Mouse (Mus musculus) layer of hippocampus, postnatal 36 days (tissue): ENCODE measurements around the gene Klrb1a. TPM values are rescaled to one million over a fixed set of nuclear protein-coding genes. Genes with fewer than 3 reads are reported as not detected.
A peak's percentile ranks its signal among the peaks of the same experiment; 100 is the strongest.

Experiments
- DNase-seq, 2 experiments: peaks; one replicate each; pipeline ENCODE4 v3.0.0; 2022
- total RNA-seq, 2 experiments: library from RNA; stranded (reverse); gene quantifications; 2 replicates each; pipeline ENCODE4 v1.2.3; 2021

Gene Klrb1a
- total RNA-seq, 2 experiments from 2014 or later: not detected

DNA sequence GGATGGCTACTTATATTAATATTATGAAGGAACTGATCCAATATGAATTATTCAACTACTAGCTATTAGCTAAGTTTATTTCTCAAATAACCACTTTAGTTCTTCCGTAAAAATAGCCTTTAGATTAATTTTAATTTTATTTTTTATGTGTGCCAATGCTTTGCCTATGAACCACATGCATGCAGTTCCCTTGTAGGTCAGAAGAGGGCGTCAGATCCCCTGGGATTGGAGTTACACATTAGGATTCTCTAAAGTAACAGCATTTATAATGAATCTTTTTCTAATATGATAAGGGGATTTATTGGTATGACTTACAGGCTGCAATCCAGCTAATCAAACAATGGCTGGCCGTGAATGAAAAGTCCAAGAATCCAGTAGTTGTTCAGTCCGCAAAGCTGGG is 23.8 kb downstream of the Klrb1a start:
- no peak for DNase-seq

DNA sequence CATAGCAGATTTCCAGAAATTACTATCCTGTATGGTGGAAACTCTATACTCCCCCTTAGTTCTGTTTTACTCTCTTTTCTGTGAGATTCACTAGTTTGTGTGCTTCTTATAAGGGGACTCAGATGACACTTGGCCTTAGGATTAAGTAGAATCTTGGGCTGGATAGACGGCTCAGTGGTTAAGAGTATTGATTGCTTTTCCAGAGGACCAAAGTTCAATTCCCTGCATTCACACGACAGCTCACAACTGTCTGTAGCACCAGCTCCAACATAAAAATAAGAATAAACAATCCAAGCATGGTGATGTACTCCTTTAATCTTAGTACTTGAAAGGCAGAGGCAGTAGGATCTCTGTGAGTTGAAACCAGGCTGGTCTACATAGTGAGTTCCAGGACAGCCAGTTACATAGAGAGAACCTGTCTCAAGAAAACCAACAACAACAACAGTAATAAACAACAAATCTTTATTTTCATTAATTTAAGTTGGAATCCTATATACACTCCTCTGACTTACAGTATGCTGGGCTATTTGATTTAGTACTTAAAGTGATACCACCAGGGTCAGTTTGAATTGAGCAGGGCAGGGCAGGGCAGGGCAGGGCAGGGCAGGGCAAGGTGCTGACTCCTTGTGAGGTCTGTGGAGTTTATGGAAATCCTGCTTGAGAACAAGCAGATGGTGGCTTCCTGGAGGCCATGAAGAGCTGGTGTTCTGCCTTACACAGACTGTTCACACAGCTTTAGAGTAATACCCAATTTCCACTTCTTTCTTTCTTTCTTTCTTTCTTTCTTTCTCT is 24.9 kb downstream of the Klrb1a start:
- no peak for DNase-seq

GRCm38 (mm10) chr6:128597121-128597522 is 26.2 kb downstream of the Klrb1a start:
- DNase-seq: peak; percentile 47 to 48

- no peak for DNase-seq
These were observed 28.7 kb downstream of the Klrb1a start for GRCm38 (mm10) chr6:128594651-128595050.

DNA sequence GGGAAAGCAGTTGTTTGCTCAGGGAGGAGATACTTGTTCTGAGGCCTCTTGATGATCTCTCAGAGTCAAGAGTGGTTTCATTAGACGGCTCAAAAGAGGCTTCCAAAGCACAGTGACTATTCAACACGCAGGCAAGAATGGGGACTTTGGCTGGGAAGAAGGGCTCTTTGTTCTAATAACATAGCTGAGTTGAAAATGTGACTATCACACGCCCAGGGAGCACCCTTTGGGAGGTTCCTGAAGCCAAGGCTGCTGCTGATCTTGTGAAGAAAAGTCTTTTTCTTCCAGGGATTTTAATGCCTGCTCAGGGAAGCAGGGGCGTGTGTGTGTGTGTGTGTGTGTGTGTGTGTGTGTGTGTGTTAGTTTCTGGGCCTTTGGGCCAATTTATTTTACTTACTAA is 33.9 kb downstream of the Klrb1a start:
- DNase-seq: no peak

DNA sequence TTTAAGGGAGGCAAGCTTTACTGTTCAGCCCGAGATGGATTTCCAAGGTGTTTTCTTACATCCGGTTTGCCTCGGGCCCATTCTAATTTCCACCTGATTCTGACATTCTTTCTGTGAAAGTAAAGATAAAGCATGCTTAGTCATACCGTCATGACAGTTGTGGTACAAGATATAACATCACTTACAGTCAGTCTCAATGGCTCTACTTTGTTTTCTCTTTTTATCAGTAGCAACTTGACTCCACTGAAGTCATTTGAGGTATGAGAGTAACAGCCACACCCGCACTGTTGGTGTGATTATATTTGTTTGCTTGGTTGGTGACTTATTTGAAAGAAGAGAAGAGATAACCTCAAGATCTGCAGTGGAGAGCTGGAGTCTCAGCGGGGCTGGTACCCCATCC is 35.7 kb downstream of the Klrb1a start:
- no peak for DNase-seq

DNA sequence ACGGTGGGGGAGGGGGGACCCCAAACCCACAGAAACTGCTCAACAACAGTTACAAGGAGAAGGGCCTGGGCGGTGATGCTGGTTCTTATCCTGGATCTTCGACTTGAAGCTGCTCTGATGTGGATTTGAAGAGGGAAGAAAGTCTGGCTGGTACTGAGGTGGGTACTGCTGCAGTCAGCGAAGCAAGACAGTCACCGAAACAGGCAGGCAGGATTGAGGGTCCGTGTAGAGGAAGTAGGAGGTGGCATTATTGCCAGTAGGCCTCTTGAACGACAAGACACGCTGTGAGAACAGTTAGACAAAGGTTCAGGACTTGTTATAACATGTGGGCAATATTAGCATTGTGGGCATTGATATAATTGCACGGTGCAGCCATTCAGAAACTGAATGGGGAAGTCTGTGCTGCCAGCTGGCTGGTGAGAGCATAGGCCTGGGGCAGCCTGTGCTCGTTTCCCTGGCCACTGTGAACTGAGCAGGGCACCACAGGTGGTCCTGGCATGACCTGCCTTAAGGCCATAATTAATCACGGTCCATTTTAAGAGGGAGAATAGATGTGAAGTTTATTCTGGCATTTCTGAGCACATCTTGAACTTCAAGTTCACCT is 37.6 kb downstream of the Klrb1a start:
- no peak for DNase-seq

GRCm38 (mm10) chr6:128584070-128584660 is 39.2 kb downstream of the Klrb1a start:
- no peak for DNase-seq

- no peak for DNase-seq
These were observed 41.8 kb downstream of the Klrb1a start, which contains the start of gene A2ml1 for GRCm38 (mm10) chr6:128581508-128581907. TSS of gene A2ml1 (minus strand) at chr6:128581608.

DNA sequence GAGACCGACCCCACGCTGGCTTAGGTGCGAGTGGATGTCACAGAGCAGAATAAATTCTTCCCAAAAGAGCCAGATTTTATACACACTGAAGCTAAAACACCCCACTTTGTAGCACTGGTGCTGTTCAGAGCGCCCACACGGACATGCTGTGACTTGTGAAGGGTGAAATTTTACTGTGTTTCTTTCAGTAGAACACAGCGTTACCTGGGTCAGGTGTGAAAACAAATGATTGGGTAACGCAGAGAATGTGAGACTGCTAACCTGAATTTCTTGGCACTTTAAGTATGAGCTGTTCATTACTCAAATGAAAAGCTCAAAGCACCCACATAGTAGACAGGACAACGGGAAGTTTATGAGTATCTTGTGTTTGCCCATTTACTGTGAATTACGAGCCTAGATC is 46.0 kb downstream of the Klrb1a start:
- DNase-seq: no peak

- no peak for DNase-seq
These were observed 56.7 kb downstream of the Klrb1a start for GRCm38 (mm10) chr6:128566589-128566988.

Other genes with a start within 250 kb of the Klrb1a start
- gene Tex52, start 248.1 kb downstream of the Klrb1a start, total RNA-seq: 1 to 10 TPM in 1 of 2 experiments, under 1 TPM in 1; 0.68 to 1.5 TPM
- gene Gm44596, start 248.0 kb downstream of the Klrb1a start, total RNA-seq: not detected
- 10 to 100 TPM; 16.0 to 18.1 TPM for gene Nrip2, start 224.2 kb downstream of the Klrb1a start, total RNA-seq
- gene Itfg2, start 198.6 kb downstream of the Klrb1a start, total RNA-seq: 10 to 100 TPM; 18.2 to 25.4 TPM
- 100 to 1,000 TPM; 123 to 134 TPM for gene Fkbp4, start 184.9 kb downstream of the Klrb1a start, total RNA-seq
- gene Pzp, start 96.8 kb downstream of the Klrb1a start, total RNA-seq: not detected
- 10 to 100 TPM; 12.1 to 13.3 TPM for gene A2ml1, start 41.9 kb downstream of the Klrb1a start, total RNA-seq
- gene Clec2h, start 38.9 kb upstream of the Klrb1a start, total RNA-seq: not detected
- under 1 TPM; 0.46 to 0.62 TPM for gene Klrb1, start 99.5 kb upstream of the Klrb1a start, total RNA-seq
- gene Klrb1c, start 165.7 kb upstream of the Klrb1a start, total RNA-seq: not detected
- gene Gm44511, start 202.8 kb upstream of the Klrb1a start, total RNA-seq: not detected
- not detected for gene Klrb1b, start 202.8 kb upstream of the Klrb1a start, total RNA-seq